In genomic region chr8:120264388-120264943, GRCm38 (mm10) we compare ENCODE assay signal across 9 mouse cellular contexts. TPM values are rescaled to one million over a fixed set of nuclear protein-coding genes. Genes with fewer than 3 reads are reported as not detected.
DNase-seq lines count a peak whose midpoint lies in the region; ATAC-seq and TF ChIP-seq lines count a peak whose summit lies in the region.
"Had no signal": no experiment of that assay in that cellular context is flagged by ENCODE, and none has a peak within 500 bp of the region (broad histone marks: within the 10 kb centered on the region; RNA-seq: fewer than 3 reads in every experiment).

No protein-coding gene starts in this region.

- H3K36me3 ChIP-seq in lung, postnatal 0 days (ENCODE audit: insufficient read depth, low read length) = no peaks in the 10 kb centered on the region
- no peaks in the 10 kb centered on the region for H3K36me3 ChIP-seq in forebrain, embryonic 13.5 days (ENCODE audit: poor library complexity, severe bottlenecking)
- H3K36me3 ChIP-seq in liver, embryonic 11.5 days (ENCODE audit: control insufficient read depth, insufficient read depth, low read length) = no peaks in the 10 kb centered on the region
- no peaks in the 10 kb centered on the region for H3K36me3 ChIP-seq in splenic B cell, adult 2 months (ENCODE audit: control insufficient read depth, insufficient read depth, low read length, poor library complexity, severe bottlenecking)
- H3K36me3 ChIP-seq in kidney, adult 2 months (ENCODE audit: control insufficient read depth, insufficient read depth, low read length) = no peaks in the 10 kb centered on the region

- no peak overlapping the region for H3K9ac ChIP-seq in lung, postnatal 0 days (replicated peaks; ENCODE audit: low read depth)
- H3K9ac ChIP-seq in forebrain, embryonic 13.5 days = peak overlapping the region; percentile 48; the same call in 1 of the 2 replicates
- 0 out of 2 replicates have a peak overlapping the region, but pooled peaks have one; percentile 22 for H3K9ac ChIP-seq in liver, embryonic 11.5 days (ENCODE audit: low read depth, low read length)

- peak; percentile 3 for ATAC-seq in lung, postnatal 0 days
- peak; percentile 19 for ATAC-seq in forebrain, embryonic 13.5 days
- ATAC-seq in liver, embryonic 11.5 days (replicated peaks; ENCODE audit: low FRiP score) = no peak
- ATAC-seq in monocyte, adult 5-6 weeks (replicated peaks; ENCODE audit: insufficient number of reproducible peaks, low FRiP score, low TSS enrichment, poor library complexity, severe bottlenecking) = no peak
- ATAC-seq: activated CD4-positive, CD25-positive, alpha-beta regulatory T cell, adult 4 months had no signal

- H3K4me2 ChIP-seq in lung, postnatal 0 days (replicated peaks; ENCODE audit: low read depth, low read length) = peak overlapping the region; percentile 49
- peak overlapping the region; percentile 48 for H3K4me2 ChIP-seq in forebrain, embryonic 13.5 days
- H3K4me2 ChIP-seq in liver, embryonic 11.5 days = peak overlapping the region; percentile 50

- peak overlapping the region; percentile 65 for H3K27ac ChIP-seq in lung, postnatal 0 days (ENCODE audit: low read length)
- peak overlapping the region; percentile 96 for H3K27ac ChIP-seq in forebrain, embryonic 13.5 days
- H3K27ac ChIP-seq in liver, embryonic 11.5 days (ENCODE audit: low read depth, low read length) = peak overlapping the region; percentile 29; the same call in 1 of the 2 replicates
- H3K27ac ChIP-seq in kidney, adult 2 months (ENCODE audit: insufficient read depth, low read depth, low read length) = no peak overlapping the region

- no peak for TF ChIP-seq CTCF in lung, postnatal 0 days (IDR thresholded peaks at IDR 0.05)
- no peak for TF ChIP-seq CTCF in kidney, adult 2 months (conservative IDR thresholded peaks at IDR 0.05; ENCODE audit: insufficient read depth, insufficient read length, low read depth, low read length)

- TF ChIP-seq EP300 in lung, postnatal 0 days (IDR thresholded peaks at IDR 0.05) = no peak

- 26% methylated on average over 13 of the region's 13 CpGs for WGBS in lung, postnatal 0 days
- WGBS in forebrain, embryonic 13.5 days = 35% methylated on average over 13 of the region's 13 CpGs
- WGBS in liver, embryonic 11.5 days = 38% methylated on average over 13 of the region's 13 CpGs
- 30% methylated on average over 13 of the region's 13 CpGs for WGBS in kidney, adult 2 months

- TF ChIP-seq POLR2A in kidney, adult 2 months (IDR thresholded peaks at IDR 0.05; ENCODE audit: low read depth, low read length) = no peak

- DNase-seq in lung, postnatal 0 days (ENCODE audit: low spot score) = peak; percentile 28
- DNase-seq in lung, postnatal 25 days (ENCODE audit: low spot score) = no peak
- no peak for DNase-seq in liver, embryonic 11.5 days (ENCODE audit: low spot score)
- peak; percentile 47 for DNase-seq in splenic B cell, adult 2 months (ENCODE audit: low read depth, low spot score)
- no peak for DNase-seq in gastrocnemius, adult 18-20 months (ENCODE audit: low spot score)
- DNase-seq in kidney, adult 2 months = no peak

- no peaks in the 10 kb centered on the region for H3K9me3 ChIP-seq in lung, postnatal 0 days (ENCODE audit: low read length)
- H3K9me3 ChIP-seq in forebrain, embryonic 13.5 days (replicated peaks) = no peaks in the 10 kb centered on the region
- H3K9me3 ChIP-seq in liver, embryonic 11.5 days (ENCODE audit: control insufficient read depth, low read length) = no peaks in the 10 kb centered on the region

- peaks cover 30% of the 10 kb centered on the region for H3K4me1 ChIP-seq in lung, postnatal 0 days (ENCODE audit: insufficient read depth, low read depth, low read length)
- peaks cover 77% of the 10 kb centered on the region for H3K4me1 ChIP-seq in forebrain, embryonic 13.5 days
- peaks cover 29% of the 10 kb centered on the region for H3K4me1 ChIP-seq in liver, embryonic 11.5 days (replicated peaks; ENCODE audit: control insufficient read depth, insufficient read depth, low read length)
- H3K4me1 ChIP-seq in kidney, adult 2 months (ENCODE audit: control insufficient read depth, insufficient read depth, low read length) = no peaks in the 10 kb centered on the region; the same call in 1 of the 2 replicates

- H3K4me3 ChIP-seq in lung, postnatal 0 days (ENCODE audit: low read depth, low read length) = peak overlapping the region; percentile 17; the same call in 1 of the 2 replicates
- H3K4me3 ChIP-seq in forebrain, embryonic 13.5 days = no peak overlapping the region
- H3K4me3 ChIP-seq in liver, embryonic 11.5 days (ENCODE audit: low read depth, low read length) = no peak overlapping the region
- no peak overlapping the region for H3K4me3 ChIP-seq in kidney, adult 2 months (ENCODE audit: insufficient read depth, low read depth, low read length)

- no peaks in the 10 kb centered on the region for H3K27me3 ChIP-seq in lung, postnatal 0 days (replicated peaks; ENCODE audit: insufficient read depth, low read length)
- no peaks in the 10 kb centered on the region for H3K27me3 ChIP-seq in forebrain, embryonic 13.5 days
- H3K27me3 ChIP-seq in liver, embryonic 11.5 days (replicated peaks; ENCODE audit: control insufficient read depth, insufficient read depth, low read length) = peaks cover 15% of the 10 kb centered on the region; the same call in 1 of the 2 replicates
- no peaks in the 10 kb centered on the region for H3K27me3 ChIP-seq in splenic B cell, adult 2 months (ENCODE audit: control insufficient read depth, insufficient read depth, low read length, poor library complexity, severe bottlenecking)
- H3K27me3 ChIP-seq in kidney, adult 2 months (replicated peaks; ENCODE audit: control insufficient read depth, insufficient read depth, low read length) = no peaks in the 10 kb centered on the region

RNA-seq across cellular contexts. Expression of gene Gse1, which starts 36.2 kb away (rescaled TPM):
- polyA plus RNA-seq in lung, postnatal 0 days (2015; fragmentation: Nextera tagmentation; extraction: Ambion mirVana) = 9.5 and 9.9 TPM in 2 replicates
- 24.0 and 24.9 TPM in 2 replicates for polyA plus RNA-seq in forebrain, embryonic 13.5 days (2015; fragmentation: Nextera tagmentation; extraction: Ambion mirVana)
- polyA plus RNA-seq in liver, embryonic 11.5 days (2014; fragmentation: Nextera tagmentation; extraction: Ambion mirVana) = 23.1 and 25.3 TPM in 2 replicates
- total RNA-seq in monocyte, adult 5-6 weeks (2017) = 9.9 to 23.3 TPM (median 10.5 TPM) in 3 replicates
- 10 to 100 TPM; 28.9 to 32.6 TPM for total RNA-seq in gastrocnemius, adult 18-20 months (2021)
- 14.8 and 15.6 TPM in 2 replicates for polyA plus RNA-seq in kidney, adult 2 months (2012; rRNA removed)

Comparison
In these comparisons a context has a peak if more than half of its experiments do, and no peak if none do; other contexts are left out.
1. DNase-seq: peak in lung, postnatal 0 days (single experiment) and splenic B cell, adult 2 months (single experiment); none in lung, postnatal 25 days (single experiment), liver, embryonic 11.5 days (single experiment), gastrocnemius, adult 18-20 months (single experiment) and kidney, adult 2 months (single experiment).
2. ATAC-seq: peak in lung, postnatal 0 days (single experiment) and forebrain, embryonic 13.5 days (single experiment); none in liver, embryonic 11.5 days (single experiment) and monocyte, adult 5-6 weeks (single experiment).
3. Peak in every context shown above with its lines, with median percentiles within 50 percentile points of each other: H3K4me2 ChIP-seq.